Mouse (Mus musculus): ENCODE results near the gene Lama2. TPM values are rescaled to one million over a fixed set of nuclear protein-coding genes. Genes with fewer than 3 reads are reported as not detected.
"Not testable (repeated sequence)": the region's sequence is repeated elsewhere in the genome, so short reads cannot be mapped to it uniquely, and the experiment has no call there.

Gene Lama2
- polyA plus RNA-seq, 1 experiment from 2014 or later: 22.3 TPM

DNA sequence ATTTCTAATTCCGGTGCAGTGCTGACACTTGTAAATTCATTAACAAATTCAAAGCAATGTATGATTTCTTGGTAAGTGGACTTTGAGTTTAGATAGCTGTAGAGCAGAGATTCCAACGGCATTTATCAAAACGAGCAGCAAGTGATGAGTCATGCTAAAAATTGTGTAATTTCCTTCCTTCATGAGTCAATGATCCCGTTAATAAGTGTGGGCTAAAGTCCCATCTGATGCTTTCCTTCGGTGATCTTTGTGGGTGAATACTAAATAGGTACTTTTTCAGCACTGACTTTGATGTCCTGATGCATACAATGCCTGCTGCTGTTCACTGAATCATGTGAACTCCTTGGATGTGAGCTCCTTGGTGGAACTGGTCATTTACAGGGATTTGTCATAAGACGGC is 623.6 kb downstream of the Lama2 start:
- Histone ChIP-seq H3K4me1 (no peaks in the 10 kb centered on the region), H3K36me3 (no peaks in the 10 kb centered on the region), H3K9ac (no peak overlapping the region), H3K9me3 (no peaks in the 10 kb centered on the region), H3K27ac (no peak overlapping the region), H3K4me3 (no peak overlapping the region), H3K4me2 (no peak overlapping the region), H3K27me3 (no peaks in the 10 kb centered on the region)
- no peak for ATAC-seq (ENCODE audit: insufficient number of reproducible peaks, insufficient read depth, low FRiP score, low TSS enrichment, low read depth)
- WGBS: 74% methylated on average over 6 of the region's 6 CpGs

GRCm38 (mm10) chr10:26995182-26995975 is 624.2 kb downstream of the Lama2 start:
- Histone ChIP-seq H3K9ac (no peak overlapping the region), H3K4me1 (no peaks in the 10 kb centered on the region), H3K4me3 (no peak overlapping the region), H3K36me3 (no peaks in the 10 kb centered on the region), H3K27me3 (no peaks in the 10 kb centered on the region), H3K4me2 (no peak overlapping the region), H3K27ac (no peak overlapping the region), H3K9me3 (no peaks in the 10 kb centered on the region)
- WGBS: 75% methylated on average over 8 of the region's 8 CpGs
- ATAC-seq (ENCODE audit: insufficient number of reproducible peaks, insufficient read depth, low FRiP score, low TSS enrichment, low read depth): no peak

DNA sequence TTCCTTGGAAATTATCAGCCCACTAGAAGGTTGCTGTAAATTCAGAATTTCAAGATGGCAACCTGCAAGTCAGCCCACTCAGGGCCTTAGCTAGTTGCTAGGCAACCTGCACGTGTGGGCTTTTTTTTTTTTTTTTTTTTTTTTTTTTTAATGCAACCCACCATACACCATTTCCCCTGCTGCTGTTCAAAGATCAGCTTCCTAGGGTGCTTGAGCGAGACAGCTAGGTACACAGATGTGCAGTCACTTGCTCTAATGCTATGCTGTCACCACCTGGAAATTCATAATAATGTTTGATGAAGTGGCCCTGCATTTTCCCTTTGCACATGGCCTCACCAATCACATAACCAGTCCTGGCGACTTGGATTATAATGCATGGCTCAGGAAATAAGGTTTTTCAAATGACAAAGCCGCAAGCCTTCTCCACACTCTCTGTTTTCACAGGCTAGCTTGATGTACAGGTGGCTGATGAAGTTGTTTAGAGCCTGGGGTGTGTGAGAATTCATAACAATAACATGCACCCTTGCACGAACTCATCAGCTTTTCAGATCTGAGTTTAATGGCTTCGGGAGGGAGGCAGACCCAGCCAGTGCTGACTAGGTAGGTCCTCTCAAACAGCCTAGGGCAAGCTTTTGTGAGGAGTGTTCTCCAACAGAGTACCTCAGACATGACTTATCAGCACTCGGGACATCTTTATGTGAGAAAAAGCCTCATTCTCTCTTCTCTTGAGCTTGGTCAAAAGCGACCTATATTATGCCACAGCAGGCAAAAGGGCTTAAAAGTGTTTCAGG is 625.4 kb downstream of the Lama2 start:
- no peak overlapping the region for H3K9ac ChIP-seq
- 67% methylated on average over 8 of the region's 8 CpGs for WGBS
- H3K27me3 ChIP-seq: no peaks in the 10 kb centered on the region
- H3K36me3 ChIP-seq: no peaks in the 10 kb centered on the region
- H3K9me3 ChIP-seq: no peaks in the 10 kb centered on the region
- ATAC-seq (ENCODE audit: insufficient number of reproducible peaks, insufficient read depth, low FRiP score, low TSS enrichment, low read depth): no peak
- no peak overlapping the region for H3K27ac ChIP-seq
- no peak overlapping the region for H3K4me3 ChIP-seq
- no peaks in the 10 kb centered on the region for H3K4me1 ChIP-seq
- H3K4me2 ChIP-seq: no peak overlapping the region

DNA sequence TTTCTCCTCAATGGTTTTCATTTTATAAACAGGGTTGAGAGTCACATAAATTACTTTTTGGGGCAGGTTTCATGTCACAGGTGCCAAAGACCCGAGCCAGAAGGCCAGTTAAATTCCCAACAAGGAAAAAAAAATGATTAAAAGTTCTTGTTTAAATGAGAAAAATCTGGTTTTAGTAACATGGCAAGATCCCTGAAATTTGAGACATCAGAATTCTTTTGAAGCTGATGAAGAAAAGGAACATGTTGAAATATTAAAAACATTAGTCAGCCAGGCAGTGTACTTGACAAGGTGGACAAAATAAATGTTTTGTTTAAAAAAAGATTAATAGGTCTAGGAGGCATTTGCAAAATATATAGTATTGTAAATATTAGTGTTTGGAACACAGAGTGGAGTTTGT is 634.1 kb downstream of the Lama2 start:
- H3K27me3 ChIP-seq: no peaks in the 10 kb centered on the region
- no peak overlapping the region for H3K4me3 ChIP-seq
- H3K9ac ChIP-seq: no peak overlapping the region
- H3K27ac ChIP-seq: no peak overlapping the region
- no peak overlapping the region for H3K4me2 ChIP-seq
- H3K9me3 ChIP-seq: no peaks in the 10 kb centered on the region
- WGBS: 12% methylated on average over 1 of the region's 1 CpGs
- H3K4me1 ChIP-seq: peaks cover 4% of the 10 kb centered on the region; the same call in 1 of the 2 replicates
- ATAC-seq (ENCODE audit: insufficient number of reproducible peaks, insufficient read depth, low FRiP score, low TSS enrichment, low read depth): no peak
- H3K36me3 ChIP-seq: peaks cover 3% of the 10 kb centered on the region; the same call in 1 of the 2 replicates

DNA sequence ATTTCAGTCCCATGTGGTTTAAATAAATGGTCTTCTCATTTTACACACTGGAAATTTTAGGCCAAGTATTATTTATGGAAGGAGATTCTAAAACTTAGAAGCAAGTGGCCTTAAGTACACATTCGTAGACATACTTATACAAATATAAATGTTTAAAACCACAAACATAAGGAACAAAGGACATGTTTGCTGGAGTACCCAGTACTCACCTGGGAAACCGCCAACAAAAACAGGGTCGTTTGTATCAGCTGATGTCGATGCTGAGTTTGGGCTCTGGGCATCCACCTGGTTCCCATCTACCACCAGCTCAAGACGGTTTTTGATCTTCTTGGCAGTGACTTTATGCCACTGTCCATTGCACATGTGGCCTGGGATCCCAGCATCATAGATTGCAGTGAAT is 635.5 kb downstream of the Lama2 start:
- not testable (repeated sequence) for H3K4me2 ChIP-seq

GRCm38 (mm10) chr10:26983583-26983982 is 636.0 kb downstream of the Lama2 start:
- 75% methylated on average over 1 of the region's 1 CpGs for WGBS

More for the DNA sequence above, 635.5 kb downstream of the Lama2 start:
- not testable (repeated sequence) for H3K4me1 ChIP-seq; ATAC-seq (ENCODE audit: insufficient number of reproducible peaks, insufficient read depth, low FRiP score, low TSS enrichment, low read depth); H3K4me3 ChIP-seq; H3K9me3 ChIP-seq; H3K27ac ChIP-seq; H3K9ac ChIP-seq; H3K27me3 ChIP-seq; H3K36me3 ChIP-seq
- 54% methylated on average over 5 of the region's 5 CpGs for WGBS

GRCm38 (mm10) chr10:26982621-26983020 is 636.9 kb downstream of the Lama2 start:
- H3K27ac ChIP-seq: no peak overlapping the region
- ATAC-seq (ENCODE audit: insufficient number of reproducible peaks, insufficient read depth, low FRiP score, low TSS enrichment, low read depth): no peak
- WGBS: 77% methylated on average over 2 of the region's 2 CpGs

More at GRCm38 (mm10) chr10:26983583-26983982, 636.0 kb downstream of the Lama2 start:
- peaks cover 4% of the 10 kb centered on the region; the same call in 1 of the 2 replicates for H3K4me1 ChIP-seq
- H3K27ac ChIP-seq: no peak overlapping the region
- H3K27me3 ChIP-seq: no peaks in the 10 kb centered on the region
- H3K36me3 ChIP-seq: peaks cover 3% of the 10 kb centered on the region; the same call in 1 of the 2 replicates
- H3K4me3 ChIP-seq: no peak overlapping the region
- no peaks in the 10 kb centered on the region for H3K9me3 ChIP-seq
- H3K9ac ChIP-seq: no peak overlapping the region
- ATAC-seq (ENCODE audit: insufficient number of reproducible peaks, insufficient read depth, low FRiP score, low TSS enrichment, low read depth): no peak
- H3K4me2 ChIP-seq: no peak overlapping the region

DNA sequence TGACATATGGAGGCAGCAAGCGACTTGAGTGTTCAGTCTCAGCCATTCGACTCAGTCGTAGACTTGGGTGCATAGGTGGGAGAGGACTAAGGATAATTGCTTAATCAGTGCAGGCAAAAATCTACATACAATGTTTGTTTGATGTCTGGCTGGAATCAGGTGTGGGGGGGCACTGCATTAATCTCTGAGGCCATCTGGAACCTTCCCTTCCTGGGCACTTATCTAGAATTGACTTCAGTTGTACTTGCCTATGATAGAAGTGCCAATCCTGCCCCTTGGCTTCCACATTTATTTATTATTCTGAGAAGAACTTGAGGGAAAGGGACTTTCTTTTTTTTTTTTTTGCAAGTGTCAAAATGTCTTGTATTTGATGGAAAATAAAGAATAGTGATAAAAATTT is 644.2 kb downstream of the Lama2 start:
- H3K4me3 ChIP-seq: no peak overlapping the region
- H3K9me3 ChIP-seq: no peaks in the 10 kb centered on the region
- H3K27me3 ChIP-seq: no peaks in the 10 kb centered on the region
- WGBS: 88% methylated on average over 3 of the region's 3 CpGs
- H3K4me1 ChIP-seq: no peaks in the 10 kb centered on the region
- no peak overlapping the region for H3K27ac ChIP-seq
- no peak for ATAC-seq (ENCODE audit: insufficient number of reproducible peaks, insufficient read depth, low FRiP score, low TSS enrichment, low read depth)
- H3K4me2 ChIP-seq: no peak overlapping the region
- H3K9ac ChIP-seq: no peak overlapping the region
- no peaks in the 10 kb centered on the region for H3K36me3 ChIP-seq

More at GRCm38 (mm10) chr10:26982621-26983020, 636.9 kb downstream of the Lama2 start:
- H3K4me1 ChIP-seq: peaks cover 4% of the 10 kb centered on the region; the same call in 1 of the 2 replicates
- no peak overlapping the region for H3K4me3 ChIP-seq
- peaks cover 3% of the 10 kb centered on the region; the same call in 1 of the 2 replicates for H3K36me3 ChIP-seq
- no peak overlapping the region for H3K9ac ChIP-seq
- H3K9me3 ChIP-seq: no peaks in the 10 kb centered on the region
- no peak overlapping the region for H3K4me2 ChIP-seq
- no peaks in the 10 kb centered on the region for H3K27me3 ChIP-seq

DNA sequence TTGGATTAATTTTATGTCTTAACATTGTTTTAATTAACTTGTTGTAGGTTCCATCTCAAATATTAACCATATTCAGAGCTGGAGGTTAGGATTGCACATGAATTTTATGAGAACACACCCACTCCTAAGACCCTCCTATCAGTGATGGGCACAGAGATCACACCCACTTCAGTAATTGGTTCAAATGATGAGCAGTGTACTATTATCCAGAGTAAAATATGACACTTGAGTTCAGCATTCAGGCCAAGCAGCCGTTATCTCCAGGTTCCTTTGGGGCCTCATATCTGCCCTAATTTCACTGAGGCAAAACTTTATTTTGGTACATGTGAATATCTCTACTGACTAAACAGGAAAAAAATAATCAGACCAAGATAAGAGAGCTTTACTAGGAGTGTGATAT is 645.3 kb downstream of the Lama2 start:
- WGBS: 84% methylated on average over 1 of the region's 1 CpGs
- Histone ChIP-seq H3K9ac (no peak overlapping the region), H3K4me2 (no peak overlapping the region), H3K27ac (no peak overlapping the region), H3K27me3 (no peaks in the 10 kb centered on the region), H3K4me3 (no peak overlapping the region), H3K9me3 (no peaks in the 10 kb centered on the region), H3K4me1 (no peaks in the 10 kb centered on the region), H3K36me3 (no peaks in the 10 kb centered on the region)
- ATAC-seq (ENCODE audit: insufficient number of reproducible peaks, insufficient read depth, low FRiP score, low TSS enrichment, low read depth): no peak

DNA sequence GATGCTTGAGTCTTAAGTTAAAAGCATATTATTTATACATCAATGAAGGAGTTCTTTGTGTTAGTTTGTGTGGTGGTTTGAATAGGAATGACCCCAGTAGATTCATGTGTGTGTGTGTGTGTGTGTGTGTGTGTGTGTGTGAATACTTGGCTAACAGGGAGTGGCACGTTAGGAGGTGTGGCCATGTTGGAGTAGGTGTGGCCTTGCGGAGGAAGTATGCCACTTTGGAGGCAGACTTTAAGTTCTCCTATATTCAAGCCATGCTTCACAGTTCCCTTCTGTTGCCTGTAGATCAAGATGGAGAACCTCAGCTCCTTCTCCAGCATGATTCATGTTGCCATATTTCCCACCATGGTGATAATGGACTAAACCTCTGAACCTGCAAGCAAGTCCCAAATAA is 646.0 kb downstream of the Lama2 start:
- H3K36me3 ChIP-seq: no peaks in the 10 kb centered on the region
- 64% methylated on average over 2 of the region's 2 CpGs for WGBS
- no peak for ATAC-seq (ENCODE audit: insufficient number of reproducible peaks, insufficient read depth, low FRiP score, low TSS enrichment, low read depth)
- H3K4me2 ChIP-seq: no peak overlapping the region
- H3K9me3 ChIP-seq: no peaks in the 10 kb centered on the region
- no peaks in the 10 kb centered on the region for H3K27me3 ChIP-seq
- no peak overlapping the region for H3K27ac ChIP-seq
- no peaks in the 10 kb centered on the region for H3K4me1 ChIP-seq
- H3K4me3 ChIP-seq: no peak overlapping the region
- H3K9ac ChIP-seq: no peak overlapping the region

DNA sequence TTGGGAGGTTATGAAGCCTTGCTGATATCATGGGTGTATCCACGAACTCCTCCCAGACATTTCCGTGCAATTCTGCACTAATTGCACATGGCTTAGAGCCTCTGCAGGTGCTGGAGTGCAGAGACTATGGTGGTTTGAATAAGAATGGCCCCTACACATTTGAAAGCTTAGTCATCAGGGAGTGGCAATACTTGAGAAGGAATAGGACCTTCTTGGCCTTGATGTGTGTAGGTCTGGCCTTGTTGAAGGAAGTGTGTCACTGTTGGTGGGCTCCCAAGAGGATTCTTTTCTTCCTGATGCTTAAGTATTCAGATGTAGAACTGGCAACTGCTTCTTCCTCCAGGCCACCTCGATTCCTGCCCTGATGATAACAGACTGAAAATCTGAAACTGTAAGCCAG is 661.0 kb downstream of the Lama2 start:
- Histone ChIP-seq H3K27me3 (no peaks in the 10 kb centered on the region), H3K4me2 (no peak overlapping the region), H3K36me3 (no peaks in the 10 kb centered on the region), H3K9me3 (no peaks in the 10 kb centered on the region), H3K4me1 (no peaks in the 10 kb centered on the region), H3K4me3 (no peak overlapping the region), H3K9ac (no peak overlapping the region), H3K27ac (no peak overlapping the region)
- WGBS: 74% methylated on average over 3 of the region's 3 CpGs
- no peak for ATAC-seq (ENCODE audit: insufficient number of reproducible peaks, insufficient read depth, low FRiP score, low TSS enrichment, low read depth)

- H3K27me3 ChIP-seq: no peaks in the 10 kb centered on the region
- no peak overlapping the region for H3K9ac ChIP-seq
- no peaks in the 10 kb centered on the region for H3K36me3 ChIP-seq
- no peaks in the 10 kb centered on the region for H3K4me1 ChIP-seq
- H3K27ac ChIP-seq: no peak overlapping the region
- no peak overlapping the region for H3K4me3 ChIP-seq
- 87% methylated on average over 7 of the region's 7 CpGs for WGBS
- H3K9me3 ChIP-seq: no peaks in the 10 kb centered on the region
- ATAC-seq (ENCODE audit: insufficient number of reproducible peaks, insufficient read depth, low FRiP score, low TSS enrichment, low read depth): no peak
- H3K4me2 ChIP-seq: no peak overlapping the region
These were observed 669.1 kb downstream of the Lama2 start for GRCm38 (mm10) chr10:26950448-26950847.
